Mouse (Mus musculus) brain, adult 10 weeks (tissue): Measurements from ENCODE around the gene Tyrp1. TPM values are rescaled to one million over a fixed set of nuclear protein-coding genes. Genes with fewer than 3 reads are reported as not detected.

Experiments used
- polyA plus RNA-seq: library from polyadenylated mRNA; stranded (reverse); fragments of 350-450 nt; fragmentation: Illumina TruSeq; extraction: RNeasy Lipid Tissue Mini Kit (QIAGEN cat#74804); gene quantifications from one replicate; pipeline ENCODE4 v1.2.3, GENCODE M21; 2015; ENCODE audit warnings: low read depth, low replicate concordance

The Tyrp1 gene
- polyA plus RNA-seq: 0.48 TPM

DNA sequence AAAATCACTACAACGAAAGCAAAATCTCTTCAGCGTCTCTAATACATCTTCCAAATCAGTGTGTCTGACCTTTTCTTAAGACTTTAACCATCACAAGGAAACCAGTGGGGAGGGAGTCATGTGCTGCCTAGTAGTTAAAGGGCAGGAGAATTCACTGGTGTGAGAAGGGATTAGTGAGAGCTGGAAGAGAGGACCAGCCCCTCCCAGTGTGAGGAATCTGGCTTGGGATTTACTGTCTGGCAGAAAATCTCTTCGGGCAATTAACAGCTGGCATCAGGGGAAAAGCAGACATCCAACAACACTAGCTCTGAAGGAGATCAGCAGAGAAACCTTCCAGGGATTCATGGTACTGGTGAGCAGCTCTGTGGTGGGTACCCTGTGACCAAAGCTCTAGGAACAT lies at the start of gene Tyrp1:
TSS of gene Tyrp1 (plus strand) at position 74 of the 400 bp plus-strand sequence.

Other genes with a start within 250 kb of the Tyrp1 start
- gene Lurap1l, start 76.5 kb downstream of the Tyrp1 start, polyA plus RNA-seq: 13.6 TPM